Mouse (Mus musculus) monocyte, adult 2 months (primary cell): ENCODE results near the gene Fam199x.

Source experiments
- DNase-seq, 2 experiments: peaks; one replicate each; pipeline ENCODE4 v3.0.0; 2022; ENCODE audit warnings: low spot score in 2 of 2, low read depth in 1 of 2

Gene Fam199x

GRCm38 (mm10) chrX:137049425-137050225 lies at the start of gene Fam199x:
TSS of gene Fam199x (plus strand) at chrX:137049594.
- peak; percentile 32 to 53 for DNase-seq

GRCm38 (mm10) chrX:137015099-137015709 lies 34.2 kb upstream of the Fam199x start:
- no peak for DNase-seq

- no peak for DNase-seq
Observed at GRCm38 (mm10) chrX:137017668-137018067, 31.7 kb upstream of the Fam199x start.

- DNase-seq = peak in 1 of 2 experiments; percentile 6
Observed at GRCm38 (mm10) chrX:137019310-137019709, 30.1 kb upstream of the Fam199x start.

GRCm38 (mm10) chrX:137030916-137031315 lies 18.5 kb upstream of the Fam199x start:
- DNase-seq = no peak

GRCm38 (mm10) chrX:137031726-137032125 lies 17.7 kb upstream of the Fam199x start:
- no peak for DNase-seq

- DNase-seq = no peak
Observed at GRCm38 (mm10) chrX:137034322-137034721, 15.1 kb upstream of the Fam199x start.

GRCm38 (mm10) chrX:137037470-137037999 lies 11.9 kb upstream of the Fam199x start:
- DNase-seq = no peak

GRCm38 (mm10) chrX:137038000-137038483 lies 11.4 kb upstream of the Fam199x start, which contains the start of gene Slc25a53:
TSS of gene Slc25a53 (minus strand) at chrX:137038302.
- DNase-seq = peak; percentile 14 to 57

- no peak for DNase-seq
Observed at GRCm38 (mm10) chrX:137038502-137038901, 10.9 kb upstream of the Fam199x start.

GRCm38 (mm10) chrX:137049060-137049424 lies 352 bp upstream of the Fam199x start:
- no peak for DNase-seq

- no peak for DNase-seq
Observed at GRCm38 (mm10) chrX:137063202-137063601, 13.8 kb downstream of the Fam199x start.

- DNase-seq = no peak
Observed at GRCm38 (mm10) chrX:137104531-137104930, 55.1 kb downstream of the Fam199x start.

- DNase-seq = no peak
Observed at GRCm38 (mm10) chrX:137106498-137106897, 57.1 kb downstream of the Fam199x start.

GRCm38 (mm10) chrX:137118097-137118746 lies 68.8 kb downstream of the Fam199x start:
- no peak for DNase-seq

GRCm38 (mm10) chrX:137119675-137120423 lies 70.5 kb downstream of the Fam199x start:
- no peak for DNase-seq

- no peak for DNase-seq
Observed at GRCm38 (mm10) chrX:137121718-137122117, 72.3 kb downstream of the Fam199x start, which contains the start of gene Esx1. TSS of gene Esx1 (minus strand) at chrX:137122083.

- no peak for DNase-seq
Observed at GRCm38 (mm10) chrX:137127542-137127941, 78.1 kb downstream of the Fam199x start.
